Mouse (Mus musculus) ES-Bruce4 (cell line): ENCODE measurements around the gene Kank1.

Experiments
- CTCF ChIP-seq: IDR thresholded peaks from one replicate; pipeline ENCODE4 v1.8.1; 2011; ENCODE audit warnings: low read depth, low read length
- EP300 ChIP-seq: IDR thresholded peaks from 2 replicates; pipeline ENCODE4 v1.6.1; 2011; ENCODE audit warnings: low read depth, low read length; ENCODE audit not compliant: insufficient read depth
- POLR2A ChIP-seq: IDR thresholded peaks from one replicate; pipeline ENCODE4 v1.8.1; 2011; ENCODE audit warnings: low read length; ENCODE audit not compliant: insufficient read depth

DNA sequence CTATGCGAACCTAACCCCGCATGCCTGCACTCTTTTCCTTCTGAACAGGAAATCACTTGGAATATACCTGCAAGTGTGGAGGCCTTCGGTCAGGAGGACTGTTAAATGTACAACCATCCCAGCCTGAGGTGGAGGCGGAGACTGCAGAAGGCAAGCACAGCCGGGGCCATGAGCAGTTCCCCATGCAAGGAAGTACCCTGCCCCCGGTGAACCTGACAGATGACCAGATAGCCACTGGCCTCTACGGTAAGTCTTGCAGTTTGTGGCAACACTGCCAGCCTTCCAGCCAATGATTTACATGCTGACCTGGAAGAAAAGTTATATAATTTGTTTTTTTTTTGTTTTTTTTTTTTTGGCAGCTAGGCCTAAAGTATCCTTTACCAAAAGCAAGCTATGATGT, 185.3 kb downstream of the Kank1 start:
- TF ChIP-seq CTCF (no peak), EP300 (no peak), POLR2A (no peak)
